10 mouse cellular contexts compared by ENCODE assay signal in genomic region chr6:145779383-145779782, GRCm38 (mm10). TPM values are rescaled to one million over a fixed set of nuclear protein-coding genes. Genes with fewer than 3 reads are reported as not detected.
A peak's percentile ranks its signal among the peaks of the same experiment; 100 is the strongest.
DNase-seq lines count a peak whose midpoint lies in the region; ATAC-seq and TF ChIP-seq lines count a peak whose summit lies in the region.
"Had no signal": no experiment of that assay in that cellular context is flagged by ENCODE, and none has a peak within 500 bp of the region (broad histone marks: within the 10 kb centered on the region; RNA-seq: fewer than 3 reads in every experiment).

No protein-coding gene starts in this region.

- TF ChIP-seq POLR2A in kidney, adult 2 months (IDR thresholded peaks at IDR 0.05; ENCODE audit: low read depth, low read length) = no peak

- no peak overlapping the region for H3K4me3 ChIP-seq in kidney, adult 2 months (ENCODE audit: insufficient read depth, low read depth, low read length)
- no peak overlapping the region for H3K4me3 ChIP-seq in embryonic facial prominence, embryonic 13.5 days
- 0 out of 2 replicates have a peak overlapping the region, but pooled peaks have one; percentile 10 for H3K4me3 ChIP-seq in limb, embryonic 10.5 days
- H3K4me3 ChIP-seq in hindbrain, embryonic 14.5 days (replicated peaks; ENCODE audit: low read length) = no peak overlapping the region
- H3K4me3 ChIP-seq: erythroblast, embryonic 14.5 days had no signal

- H3K4me1 ChIP-seq in kidney, adult 2 months (ENCODE audit: control insufficient read depth, insufficient read depth, low read length) = peaks cover 9% of the 10 kb centered on the region; the same call in 1 of the 2 replicates
- H3K4me1 ChIP-seq in embryonic facial prominence, embryonic 13.5 days = peaks cover 34% of the 10 kb centered on the region
- peaks cover 42% of the 10 kb centered on the region for H3K4me1 ChIP-seq in limb, embryonic 10.5 days
- H3K4me1 ChIP-seq in hindbrain, embryonic 14.5 days (replicated peaks; ENCODE audit: control insufficient read depth, insufficient read depth, low read length) = no peaks in the 10 kb centered on the region

- no peak for TF ChIP-seq CTCF in kidney, adult 2 months (conservative IDR thresholded peaks at IDR 0.05; ENCODE audit: insufficient read depth, insufficient read length, low read depth, low read length)

- ATAC-seq in embryonic facial prominence, embryonic 13.5 days (ENCODE audit: insufficient number of reproducible peaks, insufficient read depth, low FRiP score, low TSS enrichment, low read depth) = no peak
- ATAC-seq in megakaryocyte-erythroid progenitor cell, adult 5-6 weeks (replicated peaks; ENCODE audit: low FRiP score, low TSS enrichment, poor library complexity, severe bottlenecking) = peak; percentile 59; the same call in 1 of the 2 replicates
- no peak for ATAC-seq in hindbrain, embryonic 14.5 days (ENCODE audit: low FRiP score)

- no peaks in the 10 kb centered on the region for H3K27me3 ChIP-seq in kidney, adult 2 months (replicated peaks; ENCODE audit: control insufficient read depth, insufficient read depth, low read length)
- no peaks in the 10 kb centered on the region for H3K27me3 ChIP-seq in embryonic facial prominence, embryonic 13.5 days
- no peaks in the 10 kb centered on the region for H3K27me3 ChIP-seq in limb, embryonic 10.5 days (ENCODE audit: low read depth, poor library complexity, severe bottlenecking)
- H3K27me3 ChIP-seq in hindbrain, embryonic 14.5 days (ENCODE audit: control insufficient read depth, insufficient read depth, low read length) = no peaks in the 10 kb centered on the region

- no peak overlapping the region for H3K27ac ChIP-seq in kidney, adult 2 months (ENCODE audit: insufficient read depth, low read depth, low read length)
- H3K27ac ChIP-seq in embryonic facial prominence, embryonic 13.5 days = peak overlapping the region; percentile 39; the same call in 1 of the 2 replicates
- H3K27ac ChIP-seq in limb, embryonic 10.5 days = peak overlapping the region; percentile 68
- no peak overlapping the region for H3K27ac ChIP-seq in hindbrain, embryonic 14.5 days

- H3K9ac ChIP-seq in embryonic facial prominence, embryonic 13.5 days = no peak overlapping the region
- no peak overlapping the region for H3K9ac ChIP-seq in hindbrain, embryonic 14.5 days

- H3K4me2 ChIP-seq in embryonic facial prominence, embryonic 13.5 days = no peak overlapping the region
- H3K4me2 ChIP-seq in hindbrain, embryonic 14.5 days (replicated peaks) = no peak overlapping the region

- H3K9me3 ChIP-seq in embryonic facial prominence, embryonic 13.5 days = no peaks in the 10 kb centered on the region
- H3K9me3 ChIP-seq in limb, embryonic 10.5 days (replicated peaks) = no peaks in the 10 kb centered on the region
- H3K9me3 ChIP-seq in hindbrain, embryonic 14.5 days (ENCODE audit: control insufficient read depth, low read length) = no peaks in the 10 kb centered on the region

- 24% methylated on average over 6 of the region's 6 CpGs for WGBS in kidney, adult 2 months
- WGBS in embryonic facial prominence, embryonic 13.5 days = 17% methylated on average over 6 of the region's 6 CpGs
- 8% methylated on average over 6 of the region's 6 CpGs for WGBS in limb, embryonic 10.5 days
- WGBS in hindbrain, embryonic 14.5 days = 29% methylated on average over 6 of the region's 6 CpGs

- DNase-seq in kidney, adult 2 months = peak; percentile 55
- DNase-seq in kidney, adult 11 months = no peak
- DNase-seq in limb, embryonic 10.5 days (ENCODE audit: low spot score) = peak; percentile 43
- DNase-seq in hindbrain, embryonic 14.5 days (ENCODE audit: low spot score) = no peak
- DNase-seq in ovary, adult 18-20 months (ENCODE audit: low spot score) = no peak
- no peak for DNase-seq in B cell, adult 2 months
- DNase-seq: adrenal gland, postnatal 36 days had no signal

- H3K36me3 ChIP-seq in kidney, adult 2 months (ENCODE audit: control insufficient read depth, insufficient read depth, low read length) = no peaks in the 10 kb centered on the region
- H3K36me3 ChIP-seq in embryonic facial prominence, embryonic 13.5 days = no peaks in the 10 kb centered on the region
- 0 out of 2 replicates have a peak, but pooled peaks cover 3% of the 10 kb centered on the region for H3K36me3 ChIP-seq in limb, embryonic 10.5 days
- no peaks in the 10 kb centered on the region for H3K36me3 ChIP-seq in hindbrain, embryonic 14.5 days (replicated peaks; ENCODE audit: control insufficient read depth, insufficient read depth)

RNA-seq across cellular contexts. Expression of gene Rassf8, which starts 32.8 kb away (rescaled TPM):
- 26.8 and 33.9 TPM in 2 replicates for polyA plus RNA-seq in kidney, adult 2 months (2012; rRNA removed)
- polyA plus RNA-seq in embryonic facial prominence, embryonic 13.5 days (2015; fragmentation: Nextera tagmentation; extraction: Ambion mirVana) = 10.1 and 12.3 TPM in 2 replicates
- 3.9 and 6.4 TPM in 2 replicates for polyA plus RNA-seq in limb, embryonic 10.5 days (2016; fragmentation: Nextera tagmentation; extraction: Ambion mirVana)
- 2.8 TPM in 1 of 2 replicates, not detected in the other for total RNA-seq in megakaryocyte-erythroid progenitor cell, adult 5-6 weeks (2014; fragmentation: Nextera tagmentation)
- 1.0 and 5.1 TPM in 2 replicates for total RNA-seq in megakaryocyte-erythroid progenitor cell, adult 5-6 weeks (2017)
- polyA plus RNA-seq in hindbrain, embryonic 14.5 days (2014; fragmentation: Nextera tagmentation; extraction: Ambion mirVana) = 5.0 and 5.6 TPM in 2 replicates
- polyA plus RNA-seq: erythroblast, embryonic 14.5 days had no signal

Comparison
In these comparisons a context has a peak if more than half of its experiments do, and no peak if none do; other contexts are left out.
1. DNase-seq: peak in kidney, adult 2 months (single experiment) and limb, embryonic 10.5 days (single experiment); none in kidney, adult 11 months (single experiment), hindbrain, embryonic 14.5 days (single experiment), ovary, adult 18-20 months (single experiment) and B cell, adult 2 months (0 of 2).
2. H3K27ac ChIP-seq: peak in embryonic facial prominence, embryonic 13.5 days (single experiment) and limb, embryonic 10.5 days (single experiment); none in kidney, adult 2 months (single experiment) and hindbrain, embryonic 14.5 days (single experiment).